Mouse (Mus musculus): Measurements from ENCODE around the gene Scyl1. TPM values are rescaled to one million over a fixed set of nuclear protein-coding genes. Genes with fewer than 3 reads are reported as not detected.

Gene Scyl1
- polyA plus RNA-seq, 1 experiment from 2014 or later = 73.5 TPM

GRCm38 (mm10) chr19:5786441-5787114 lies 15.4 kb upstream of the Scyl1 start:
- H3K27me3 ChIP-seq (ENCODE audit: control insufficient read depth, insufficient read depth, low read length) = no peaks in the 10 kb centered on the region
- H3K9ac ChIP-seq (replicated peaks; ENCODE audit: low read length) = no peak overlapping the region
- H3K4me1 ChIP-seq (ENCODE audit: control insufficient read depth, insufficient read depth, low read length) = no peaks in the 10 kb centered on the region
- H3K4me2 ChIP-seq (ENCODE audit: low read length) = no peak overlapping the region
- no peak overlapping the region for H3K27ac ChIP-seq (replicated peaks; ENCODE audit: low read depth, low read length)
- no peaks in the 10 kb centered on the region for H3K9me3 ChIP-seq (ENCODE audit: control insufficient read depth, low read length)
- peak; percentile 91 for DNase-seq
- no peaks in the 10 kb centered on the region for H3K36me3 ChIP-seq (ENCODE audit: control insufficient read depth, insufficient read depth, low read length)
- ATAC-seq (ENCODE audit: low FRiP score, low TSS enrichment) = peak; percentile 64; the same call in 1 of the 2 replicates
- H3K4me3 ChIP-seq (replicated peaks; ENCODE audit: low read depth, low read length) = no peak overlapping the region
- WGBS = 8% methylated on average over 12 of the region's 12 CpGs

GRCm38 (mm10) chr19:5784958-5785577 lies 13.8 kb upstream of the Scyl1 start:
- Histone ChIP-seq H3K9ac (replicated peaks; ENCODE audit: low read length) (no peak overlapping the region), H3K27me3 (ENCODE audit: control insufficient read depth, insufficient read depth, low read length) (no peaks in the 10 kb centered on the region), H3K4me2 (ENCODE audit: low read length) (no peak overlapping the region), H3K4me3 (replicated peaks; ENCODE audit: low read depth, low read length) (no peak overlapping the region), H3K9me3 (ENCODE audit: control insufficient read depth, low read length) (no peaks in the 10 kb centered on the region), H3K36me3 (ENCODE audit: control insufficient read depth, insufficient read depth, low read length) (no peaks in the 10 kb centered on the region), H3K27ac (replicated peaks; ENCODE audit: low read depth, low read length) (no peak overlapping the region), H3K4me1 (ENCODE audit: control insufficient read depth, insufficient read depth, low read length) (no peaks in the 10 kb centered on the region)
- DNase-seq = no peak
- no peak for ATAC-seq (ENCODE audit: low FRiP score, low TSS enrichment)
- 65% methylated on average over 10 of the region's 10 CpGs for WGBS

DNA sequence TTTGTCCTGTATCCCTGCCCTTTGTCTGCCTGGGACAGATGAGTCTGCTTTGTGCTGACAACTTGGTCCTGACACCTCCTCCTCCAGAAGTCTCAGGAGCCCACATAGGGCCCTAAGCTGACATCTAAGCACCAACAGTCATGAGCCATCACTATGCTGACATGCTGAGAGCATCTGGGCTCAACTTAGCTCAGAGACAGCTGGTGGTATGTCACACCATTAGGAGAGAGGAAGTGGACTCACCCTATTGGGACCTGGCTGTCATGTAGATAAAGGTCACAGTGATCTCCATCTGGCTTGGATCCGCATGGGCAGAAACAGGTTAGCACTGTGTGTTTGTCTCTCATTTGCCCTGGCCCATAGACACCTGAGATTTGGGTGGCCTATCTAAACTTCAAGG lies 10.9 kb upstream of the Scyl1 start:
- Histone ChIP-seq H3K9ac (replicated peaks; ENCODE audit: low read length) (no peak overlapping the region), H3K4me2 (ENCODE audit: low read length) (no peak overlapping the region), H3K36me3 (ENCODE audit: control insufficient read depth, insufficient read depth, low read length) (no peaks in the 10 kb centered on the region), H3K4me1 (ENCODE audit: control insufficient read depth, insufficient read depth, low read length) (no peaks in the 10 kb centered on the region), H3K4me3 (replicated peaks; ENCODE audit: low read depth, low read length) (no peak overlapping the region), H3K27me3 (ENCODE audit: control insufficient read depth, insufficient read depth, low read length) (no peaks in the 10 kb centered on the region), H3K9me3 (ENCODE audit: control insufficient read depth, low read length) (no peaks in the 10 kb centered on the region), H3K27ac (replicated peaks; ENCODE audit: low read depth, low read length) (no peak overlapping the region)
- WGBS = 88% methylated on average over 1 of the region's 1 CpGs
- no peak for DNase-seq
- no peak for ATAC-seq (ENCODE audit: low FRiP score, low TSS enrichment)

DNA sequence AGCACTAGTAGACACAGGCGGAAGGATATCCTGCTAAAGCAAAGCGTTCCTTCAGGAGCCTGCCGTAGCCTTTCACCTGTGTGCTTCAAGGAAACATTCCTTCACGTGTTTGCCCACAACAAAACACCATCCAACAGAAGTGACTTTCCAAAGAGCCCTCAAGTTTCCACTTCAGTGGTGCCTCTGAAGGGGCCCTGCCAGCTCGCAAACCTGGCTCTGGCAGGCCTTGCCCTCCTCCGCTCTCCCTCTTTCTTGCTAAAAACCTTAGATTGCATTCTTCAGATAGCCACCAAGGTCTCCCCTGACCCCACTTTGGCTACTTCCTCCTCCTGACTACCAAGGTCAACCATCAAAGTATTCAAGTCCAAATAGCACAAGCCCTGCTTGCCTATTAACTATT lies 10.3 kb upstream of the Scyl1 start:
- H3K4me3 ChIP-seq (replicated peaks; ENCODE audit: low read depth, low read length) = no peak overlapping the region
- whole genome bisulfite sequencing = 93% methylated on average over 6 of the region's 6 CpGs
- no peak overlapping the region for H3K27ac ChIP-seq (replicated peaks; ENCODE audit: low read depth, low read length)
- no peak for ATAC-seq (ENCODE audit: low FRiP score, low TSS enrichment)
- DNase-seq = no peak
- no peaks in the 10 kb centered on the region for H3K27me3 ChIP-seq (ENCODE audit: control insufficient read depth, insufficient read depth, low read length)
- H3K36me3 ChIP-seq (ENCODE audit: control insufficient read depth, insufficient read depth, low read length) = no peaks in the 10 kb centered on the region
- H3K4me2 ChIP-seq (ENCODE audit: low read length) = no peak overlapping the region
- H3K4me1 ChIP-seq (ENCODE audit: control insufficient read depth, insufficient read depth, low read length) = no peaks in the 10 kb centered on the region
- H3K9me3 ChIP-seq (ENCODE audit: control insufficient read depth, low read length) = no peaks in the 10 kb centered on the region
- no peak overlapping the region for H3K9ac ChIP-seq (replicated peaks; ENCODE audit: low read length)

- Histone ChIP-seq H3K4me3 (replicated peaks; ENCODE audit: low read depth, low read length) (no peak overlapping the region), H3K36me3 (ENCODE audit: control insufficient read depth, insufficient read depth, low read length) (no peaks in the 10 kb centered on the region), H3K9me3 (ENCODE audit: control insufficient read depth, low read length) (no peaks in the 10 kb centered on the region), H3K9ac (replicated peaks; ENCODE audit: low read length) (no peak overlapping the region), H3K4me1 (ENCODE audit: control insufficient read depth, insufficient read depth, low read length) (no peaks in the 10 kb centered on the region), H3K4me2 (ENCODE audit: low read length) (no peak overlapping the region), H3K27me3 (ENCODE audit: control insufficient read depth, insufficient read depth, low read length) (no peaks in the 10 kb centered on the region), H3K27ac (replicated peaks; ENCODE audit: low read depth, low read length) (no peak overlapping the region)
- 71% methylated on average over 7 of the region's 7 CpGs for WGBS
- no peak for ATAC-seq (ENCODE audit: low FRiP score, low TSS enrichment)
- DNase-seq = peak; percentile 58
These were observed 9.0 kb upstream of the Scyl1 start for GRCm38 (mm10) chr19:5780203-5780602.

- H3K4me1 ChIP-seq (ENCODE audit: control insufficient read depth, insufficient read depth, low read length) = no peaks in the 10 kb centered on the region
- H3K9ac ChIP-seq (replicated peaks; ENCODE audit: low read length) = no peak overlapping the region
- no peak for ATAC-seq (ENCODE audit: low FRiP score, low TSS enrichment)
- no peak overlapping the region for H3K4me3 ChIP-seq (replicated peaks; ENCODE audit: low read depth, low read length)
- H3K27me3 ChIP-seq (ENCODE audit: control insufficient read depth, insufficient read depth, low read length) = no peaks in the 10 kb centered on the region
- H3K9me3 ChIP-seq (ENCODE audit: control insufficient read depth, low read length) = no peaks in the 10 kb centered on the region
- H3K27ac ChIP-seq (replicated peaks; ENCODE audit: low read depth, low read length) = no peak overlapping the region
- no peaks in the 10 kb centered on the region for H3K36me3 ChIP-seq (ENCODE audit: control insufficient read depth, insufficient read depth, low read length)
- 33% methylated on average over 8 of the region's 8 CpGs for WGBS
- H3K4me2 ChIP-seq (ENCODE audit: low read length) = no peak overlapping the region
- no peak for DNase-seq
These were observed 7.1 kb upstream of the Scyl1 start for GRCm38 (mm10) chr19:5778312-5778711.

DNA sequence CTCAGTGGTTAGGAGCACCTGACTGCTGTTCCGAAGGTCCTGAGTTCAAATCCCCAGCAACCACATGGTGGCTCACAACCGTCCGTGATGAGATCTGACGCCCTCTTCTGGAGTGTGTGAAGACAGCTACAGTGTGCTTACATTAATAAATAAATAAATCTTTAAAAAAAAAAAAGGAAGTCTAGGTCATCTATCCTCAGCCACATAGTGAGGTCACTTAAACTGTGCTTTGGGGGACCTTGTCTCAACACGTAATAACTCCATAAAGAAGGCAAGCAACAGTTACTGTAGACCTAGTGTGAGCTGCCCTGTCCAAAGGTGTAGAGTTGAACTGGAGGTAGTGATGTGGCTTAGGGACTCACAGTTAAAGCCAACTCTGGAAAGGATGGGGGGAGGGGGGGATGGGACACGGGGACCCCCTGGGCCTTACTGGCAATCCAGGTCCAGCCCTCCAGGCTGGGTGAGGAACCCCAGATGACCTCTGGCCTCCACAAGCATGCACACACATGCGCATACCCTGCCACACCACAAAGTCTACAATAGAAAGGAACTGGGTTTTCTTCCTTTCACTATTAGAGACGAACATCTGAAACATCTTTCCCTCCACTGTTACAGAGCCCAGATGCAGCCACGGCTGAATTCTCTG lies 6.3 kb upstream of the Scyl1 start:
- ATAC-seq (ENCODE audit: low FRiP score, low TSS enrichment) = no peak

GRCm38 (mm10) chr19:5770311-5770710 lies 908 bp downstream of the Scyl1 start:
- 48% methylated on average over 9 of the region's 9 CpGs for WGBS
- Histone ChIP-seq H3K36me3 (ENCODE audit: control insufficient read depth, insufficient read depth, low read length) (peaks cover 30% of the 10 kb centered on the region), H3K9me3 (ENCODE audit: control insufficient read depth, low read length) (no peaks in the 10 kb centered on the region), H3K9ac (replicated peaks; ENCODE audit: low read length) (peak overlapping the region; percentile 82), H3K4me1 (ENCODE audit: control insufficient read depth, insufficient read depth, low read length) (peaks cover 12% of the 10 kb centered on the region), H3K27ac (replicated peaks; ENCODE audit: low read depth, low read length) (peak overlapping the region; percentile 81), H3K4me3 (replicated peaks; ENCODE audit: low read depth, low read length) (peak overlapping the region; percentile 68), H3K4me2 (ENCODE audit: low read length) (peak overlapping the region; percentile 89), H3K27me3 (ENCODE audit: control insufficient read depth, insufficient read depth, low read length) (no peaks in the 10 kb centered on the region)
- no peak for DNase-seq
- ATAC-seq (ENCODE audit: low FRiP score, low TSS enrichment) = no peak

More for the DNA sequence above, 6.3 kb upstream of the Scyl1 start:
- no peaks in the 10 kb centered on the region for H3K36me3 ChIP-seq (ENCODE audit: control insufficient read depth, insufficient read depth, low read length)
- H3K27ac ChIP-seq (replicated peaks; ENCODE audit: low read depth, low read length) = no peak overlapping the region
- H3K4me3 ChIP-seq (replicated peaks; ENCODE audit: low read depth, low read length) = no peak overlapping the region
- WGBS = 84% methylated on average over 9 of the region's 9 CpGs
- H3K4me1 ChIP-seq (ENCODE audit: control insufficient read depth, insufficient read depth, low read length) = no peaks in the 10 kb centered on the region
- no peak overlapping the region for H3K4me2 ChIP-seq (ENCODE audit: low read length)
- H3K27me3 ChIP-seq (ENCODE audit: control insufficient read depth, insufficient read depth, low read length) = no peaks in the 10 kb centered on the region
- no peak overlapping the region for H3K9ac ChIP-seq (replicated peaks; ENCODE audit: low read length)
- no peaks in the 10 kb centered on the region for H3K9me3 ChIP-seq (ENCODE audit: control insufficient read depth, low read length)
- no peak for DNase-seq

GRCm38 (mm10) chr19:5767271-5767670 lies 3.9 kb downstream of the Scyl1 start:
- no peaks in the 10 kb centered on the region for H3K27me3 ChIP-seq (ENCODE audit: control insufficient read depth, insufficient read depth, low read length)
- no peak overlapping the region for H3K27ac ChIP-seq (replicated peaks; ENCODE audit: low read depth, low read length)
- DNase-seq (no peak), ATAC-seq (ENCODE audit: low FRiP score, low TSS enrichment) (no peak)
- peaks cover 58% of the 10 kb centered on the region for H3K36me3 ChIP-seq (ENCODE audit: control insufficient read depth, insufficient read depth, low read length)
- peaks cover 12% of the 10 kb centered on the region for H3K4me1 ChIP-seq (ENCODE audit: control insufficient read depth, insufficient read depth, low read length)
- H3K4me3 ChIP-seq (replicated peaks; ENCODE audit: low read depth, low read length) = no peak overlapping the region
- H3K4me2 ChIP-seq (ENCODE audit: low read length) = no peak overlapping the region
- 88% methylated on average over 4 of the region's 4 CpGs for WGBS
- H3K9me3 ChIP-seq (ENCODE audit: control insufficient read depth, low read length) = no peaks in the 10 kb centered on the region
- no peak overlapping the region for H3K9ac ChIP-seq (replicated peaks; ENCODE audit: low read length)

All from midbrain, embryonic 14.5 days (tissue).